Mouse (Mus musculus) cortical plate, adult 2 months (tissue): ENCODE data around the gene Wbp2nl.

Experiments
- CTCF ChIP-seq: fragments of 200-500 bp; IDR thresholded peaks from 2 replicates; pipeline ENCODE4 v1.5.1; 2011; ENCODE audit warnings: mild to moderate bottlenecking, control low read depth, low read length; ENCODE audit not compliant: insufficient read depth; ENCODE audit errors: extremely low read depth
- POLR2A ChIP-seq: fragments of 200-500 bp; IDR thresholded peaks from 2 replicates; pipeline ENCODE4 v1.6.1; 2011; ENCODE audit warnings: mild to moderate bottlenecking, low read length, control low read depth; ENCODE audit not compliant: insufficient read depth; ENCODE audit errors: extremely low read depth

DNA sequence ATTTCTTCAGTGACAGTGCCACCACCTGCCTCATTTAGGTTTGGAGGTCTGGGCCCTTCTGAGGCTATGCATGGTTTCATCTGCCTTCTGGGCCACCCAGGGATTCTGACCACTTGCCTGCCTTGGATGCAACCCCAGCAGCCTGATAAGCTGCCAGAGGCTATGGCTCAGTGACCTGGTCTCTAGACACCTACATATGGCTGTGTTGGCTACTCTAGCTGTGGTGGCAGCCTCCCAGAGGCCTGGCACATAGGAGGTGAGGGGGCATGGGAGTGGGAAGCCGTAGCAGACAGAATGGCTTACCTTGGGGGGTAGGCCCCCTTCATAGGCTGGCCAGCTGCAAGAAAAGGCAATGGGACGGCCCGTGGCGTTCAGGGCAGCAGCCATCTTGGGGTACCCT is 36.4 kb downstream of the Wbp2nl start:
- no peak for TF ChIP-seq CTCF
- no peak for TF ChIP-seq POLR2A
